Mouse (Mus musculus) liver, adult 2 months (tissue): ENCODE measurements around the gene Palmd.

Experiments used
- CTCF ChIP-seq: fragments of 200-500 bp; IDR thresholded peaks from 2 replicates; pipeline ENCODE4 v1.5.1; 2011; ENCODE audit warnings: low read depth, low read length, control low read depth
- POLR2A ChIP-seq: fragments of 200-500 bp; IDR thresholded peaks from 2 replicates; pipeline ENCODE4 v1.6.1; 2011; ENCODE audit warnings: low read length, control low read depth; ENCODE audit not compliant: insufficient read depth; ENCODE audit errors: extremely low read depth

- TF ChIP-seq CTCF (peak; percentile 63), POLR2A (no peak)
These were observed 2.6 kb downstream of the Palmd start for GRCm38 (mm10) chr3:116966225-116966624.
